Mouse (Mus musculus) erythroblast, embryonic 14.5 days (primary cell): Measurements from ENCODE around the gene Kctd10. TPM values are rescaled to one million over a fixed set of nuclear protein-coding genes. Genes with fewer than 3 reads are reported as not detected.

Experiments
- H3K27me3 ChIP-seq: 2 replicates; pipeline ENCODE4 v1.6.1; 2012; ENCODE audit warnings: inconsistent platforms; ENCODE audit not compliant: control insufficient read depth
- H3K36me3 ChIP-seq: 2 replicates; pipeline ENCODE4 v1.6.1; 2012; ENCODE audit warnings: mild to moderate bottlenecking, inconsistent platforms; ENCODE audit not compliant: control insufficient read depth
- H3K4me1 ChIP-seq: 2 replicates; pipeline ENCODE4 v1.6.1; 2012; ENCODE audit warnings: inconsistent platforms; ENCODE audit not compliant: control insufficient read depth
- H3K4me3 ChIP-seq: replicated peaks from 2 replicates; pipeline ENCODE3; 2012; ENCODE audit warnings: moderate library complexity, mild to moderate bottlenecking, inconsistent platforms
- H3K9me3 ChIP-seq: 2 replicates; pipeline ENCODE4 v1.6.1; 2012; ENCODE audit warnings: low read length, inconsistent platforms, mixed read lengths; ENCODE audit not compliant: control insufficient read depth
- GATA1 ChIP-seq: IDR thresholded peaks from 2 replicates; pipeline ENCODE4 v1.6.1; 2012; ENCODE audit warnings: low read length, inconsistent platforms, mixed read lengths
- TAL1 ChIP-seq: IDR thresholded peaks from 3 replicates; pipeline ENCODE4 v1.6.1; 2012; ENCODE audit warnings: low read length, inconsistent platforms, mixed read lengths
- polyA plus RNA-seq: library from polyadenylated mRNA; stranded (reverse); fragments of >175 nt; gene quantifications from 2 replicates; pipeline ENCODE4 v1.2.3, GENCODE M21; 2012

The Kctd10 gene
- polyA plus RNA-seq, 1 experiment: 0.90 TPM

- Histone ChIP-seq H3K4me1 (peaks cover 29% of the 10 kb centered on the region), H3K4me3 (no peak overlapping the region), H3K27me3 (no peaks in the 10 kb centered on the region), H3K36me3 (peaks cover 67% of the 10 kb centered on the region), H3K9me3 (no peaks in the 10 kb centered on the region)
- TF ChIP-seq TAL1 (no peak), GATA1 (no peak)
Measured at GRCm38 (mm10) chr5:114384448-114384847, 4.1 kb upstream of the Kctd10 start.

DNA sequence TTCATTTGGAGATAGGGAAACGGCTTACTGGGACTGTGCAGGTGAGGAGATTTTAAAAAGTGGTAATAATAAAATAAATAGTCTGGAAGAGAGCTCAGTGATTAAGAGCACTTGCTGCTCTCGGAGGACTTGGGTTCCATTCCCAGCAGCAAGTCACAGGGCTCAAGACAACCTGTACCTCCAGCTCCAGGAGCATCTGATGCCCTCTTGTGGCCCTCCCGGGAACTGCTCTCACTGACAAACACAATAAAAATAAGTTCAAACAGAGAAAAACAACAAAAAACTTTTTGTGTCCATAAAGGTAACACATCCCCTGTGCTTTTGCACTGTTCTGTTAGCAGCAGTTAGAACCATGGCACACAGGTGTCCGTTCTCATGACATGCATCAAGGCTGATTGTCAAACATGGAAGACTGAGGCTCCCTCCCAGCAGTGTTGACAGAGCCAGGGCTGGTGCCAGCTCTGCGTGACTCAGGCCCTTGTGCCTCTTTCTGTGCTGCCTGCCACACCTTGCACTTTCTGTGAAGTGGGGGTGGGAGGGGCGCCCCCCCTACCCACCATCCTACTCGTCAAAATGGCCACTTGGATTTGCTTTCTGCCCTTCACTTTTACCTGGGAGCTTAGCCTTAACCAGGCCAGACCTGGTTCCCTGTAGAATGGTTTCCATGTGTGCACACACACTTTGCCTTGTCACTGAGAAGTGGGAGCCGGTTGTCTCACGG is 3.0 kb upstream of the Kctd10 start:
- Histone ChIP-seq H3K4me3 (no peak overlapping the region), H3K9me3 (no peaks in the 10 kb centered on the region), H3K27me3 (no peaks in the 10 kb centered on the region), H3K4me1 (peaks cover 40% of the 10 kb centered on the region), H3K36me3 (peaks cover 56% of the 10 kb centered on the region)
- TF ChIP-seq TAL1 (no peak), GATA1 (no peak)

DNA sequence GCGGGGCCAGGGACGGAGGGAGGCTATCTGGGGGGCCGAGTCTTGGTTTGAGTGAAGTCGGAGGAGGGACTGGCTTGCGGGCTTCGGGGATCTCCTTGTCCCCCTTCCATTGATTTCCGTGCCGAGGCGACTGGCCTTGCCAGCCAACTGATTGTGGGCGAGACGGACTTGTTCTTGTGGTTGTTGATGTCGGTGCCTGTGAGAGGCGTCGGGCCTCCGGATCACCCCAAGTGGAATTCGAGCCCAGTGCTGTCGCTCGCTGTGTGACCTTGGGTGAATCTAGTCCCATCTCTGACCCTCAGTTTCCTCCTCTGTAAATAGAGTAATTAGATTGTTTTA is 674 bp upstream of the Kctd10 start:
- Histone ChIP-seq H3K36me3 (peaks cover 33% of the 10 kb centered on the region), H3K9me3 (no peaks in the 10 kb centered on the region), H3K4me3 (peak overlapping the region; percentile 93), H3K27me3 (no peaks in the 10 kb centered on the region), H3K4me1 (peaks cover 55% of the 10 kb centered on the region)
- TF ChIP-seq TAL1 (no peak), GATA1 (no peak)

GRCm38 (mm10) chr5:114379763-114380162 is 545 bp downstream of the Kctd10 start:
- Histone ChIP-seq H3K9me3 (no peaks in the 10 kb centered on the region), H3K4me3 (peak overlapping the region; percentile 93), H3K4me1 (peaks cover 66% of the 10 kb centered on the region), H3K36me3 (peaks cover 32% of the 10 kb centered on the region), H3K27me3 (no peaks in the 10 kb centered on the region)
- TF ChIP-seq GATA1 (no peak), TAL1 (no peak)

- Histone ChIP-seq H3K9me3 (no peaks in the 10 kb centered on the region), H3K27me3 (no peaks in the 10 kb centered on the region), H3K36me3 (peaks cover 32% of the 10 kb centered on the region), H3K4me1 (peaks cover 75% of the 10 kb centered on the region), H3K4me3 (peak overlapping the region; percentile 93)
- TF ChIP-seq TAL1 (no peak), GATA1 (no peak)
Measured at GRCm38 (mm10) chr5:114378936-114379335, 1.4 kb downstream of the Kctd10 start.

- no peaks in the 10 kb centered on the region for H3K9me3 ChIP-seq
- peak overlapping the region; percentile 43 for H3K4me3 ChIP-seq
- peaks cover 78% of the 10 kb centered on the region for H3K4me1 ChIP-seq
- H3K27me3 ChIP-seq: no peaks in the 10 kb centered on the region
- peaks cover 32% of the 10 kb centered on the region for H3K36me3 ChIP-seq
- TF ChIP-seq TAL1: no peak
- TF ChIP-seq GATA1: no peak
Measured at GRCm38 (mm10) chr5:114378177-114378920, 2.0 kb downstream of the Kctd10 start.

DNA sequence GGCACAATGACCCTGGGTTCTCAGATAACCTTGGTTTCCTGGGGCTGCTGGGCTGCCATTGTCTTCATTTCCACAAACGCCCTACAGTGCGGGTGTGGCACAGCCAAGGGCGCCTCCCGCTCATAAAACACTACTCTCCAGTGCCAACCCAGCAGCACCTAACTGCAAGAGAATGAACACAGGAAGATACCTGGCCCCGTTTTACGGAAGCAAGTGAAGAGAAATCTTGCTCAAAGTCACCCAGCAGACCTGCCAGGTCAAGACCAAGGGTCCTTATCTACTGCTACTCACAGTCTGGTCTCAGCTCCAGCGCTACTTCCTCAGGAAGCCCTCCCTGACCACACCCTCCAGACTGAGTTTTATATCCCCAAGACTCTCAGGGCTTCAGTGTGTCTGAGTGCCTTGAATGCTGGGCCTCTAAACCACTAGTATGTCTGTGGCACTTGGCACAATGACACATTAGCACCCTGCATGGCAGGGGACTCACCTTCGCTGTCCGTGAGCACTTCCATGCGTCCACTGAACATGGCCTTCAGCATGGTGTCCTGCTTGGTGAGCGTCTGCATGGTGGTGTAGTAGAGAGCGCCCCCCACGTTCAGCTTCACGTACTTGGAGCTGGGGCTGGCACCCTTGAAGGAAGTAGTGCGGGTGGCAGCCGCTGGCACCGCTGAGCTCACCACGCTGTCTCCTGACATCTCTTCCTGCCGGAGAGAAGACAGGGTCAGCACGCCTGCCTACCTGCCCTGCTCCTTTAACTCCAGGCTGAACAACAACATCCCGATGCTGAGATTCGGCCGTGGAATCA is 5.7 kb downstream of the Kctd10 start:
- TF ChIP-seq TAL1 (no peak), GATA1 (no peak)
- no peaks in the 10 kb centered on the region for H3K9me3 ChIP-seq
- H3K36me3 ChIP-seq: peaks cover 55% of the 10 kb centered on the region
- peak overlapping the region; percentile 17 for H3K4me3 ChIP-seq
- H3K4me1 ChIP-seq: peaks cover 86% of the 10 kb centered on the region
- no peaks in the 10 kb centered on the region for H3K27me3 ChIP-seq

DNA sequence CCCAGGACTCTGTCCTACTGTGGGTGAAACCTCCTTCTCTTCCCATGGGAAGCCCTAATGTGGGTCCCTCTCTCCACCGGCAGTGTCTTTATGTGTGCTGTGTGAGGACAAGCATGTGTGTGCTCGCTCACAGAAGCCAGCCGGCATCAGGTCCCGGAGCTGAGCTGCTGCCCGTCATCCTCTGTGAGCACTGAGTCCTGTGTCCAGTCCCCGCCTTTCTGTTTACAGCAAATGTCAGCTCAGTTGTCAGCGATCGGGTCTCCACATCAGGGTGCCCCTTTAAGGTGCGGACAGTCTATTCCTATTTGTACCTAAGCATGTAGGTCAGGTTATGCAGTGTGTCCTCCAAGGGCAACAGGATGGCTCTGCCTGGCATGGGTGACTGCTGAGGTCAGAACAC is 6.7 kb downstream of the Kctd10 start:
- Histone ChIP-seq H3K9me3 (no peaks in the 10 kb centered on the region), H3K36me3 (peaks cover 65% of the 10 kb centered on the region), H3K4me3 (no peak overlapping the region), H3K27me3 (no peaks in the 10 kb centered on the region), H3K4me1 (peaks cover 76% of the 10 kb centered on the region)
- no peak for TF ChIP-seq GATA1
- TF ChIP-seq TAL1: no peak

DNA sequence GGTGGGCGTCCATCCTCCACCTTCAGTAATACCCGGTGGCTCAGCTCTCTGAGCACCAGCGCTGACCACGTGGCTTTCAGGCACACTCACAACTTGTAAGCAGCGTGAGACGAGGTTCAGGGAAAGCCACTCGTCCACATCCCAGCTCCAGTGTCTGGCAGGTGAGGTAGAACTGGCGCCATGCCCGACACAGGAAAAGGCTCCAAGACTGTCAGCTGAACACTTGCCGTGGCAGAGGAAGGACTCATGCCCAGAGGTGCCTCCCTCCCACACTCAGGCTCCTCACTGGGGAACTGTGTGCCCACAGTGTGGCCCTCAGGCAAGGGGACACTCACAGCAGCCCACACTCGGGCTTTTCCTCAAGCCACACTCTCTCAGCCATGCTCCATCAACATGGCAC is 7.1 kb downstream of the Kctd10 start:
- no peak for TF ChIP-seq GATA1
- Histone ChIP-seq H3K27me3 (no peaks in the 10 kb centered on the region), H3K36me3 (peaks cover 69% of the 10 kb centered on the region)

More for the DNA sequence above, 7.1 kb downstream of the Kctd10 start:
- H3K9me3 ChIP-seq: no peaks in the 10 kb centered on the region
- H3K4me1 ChIP-seq: peaks cover 72% of the 10 kb centered on the region
- H3K4me3 ChIP-seq: no peak overlapping the region
